Mouse (Mus musculus): ENCODE data around the gene Gm21497.
"Not testable (repeated sequence)": the region's sequence is repeated elsewhere in the genome, so short reads cannot be mapped to it uniquely, and the experiment has no call there.

Gm21497 gene

GRCm38 (mm10) chrY:61646446-61646845, at the start of gene Gm21497:
TSS of gene Gm21497 (plus strand) at chrY:61646746.
- DNase-seq (ENCODE audit: low spot score), result not testable (repeated sequence)
